Mouse (Mus musculus) hindlimb bud, embryonic 11.5 days (tissue): ENCODE results near the gene Chil1.

Experiments used
- DNase-seq: peaks from one replicate; pipeline ENCODE4 v3.0.0-alpha.2; 2012; ENCODE audit warnings: low read depth, low spot score; ENCODE audit errors: extremely low spot score

The Chil1 gene

DNA sequence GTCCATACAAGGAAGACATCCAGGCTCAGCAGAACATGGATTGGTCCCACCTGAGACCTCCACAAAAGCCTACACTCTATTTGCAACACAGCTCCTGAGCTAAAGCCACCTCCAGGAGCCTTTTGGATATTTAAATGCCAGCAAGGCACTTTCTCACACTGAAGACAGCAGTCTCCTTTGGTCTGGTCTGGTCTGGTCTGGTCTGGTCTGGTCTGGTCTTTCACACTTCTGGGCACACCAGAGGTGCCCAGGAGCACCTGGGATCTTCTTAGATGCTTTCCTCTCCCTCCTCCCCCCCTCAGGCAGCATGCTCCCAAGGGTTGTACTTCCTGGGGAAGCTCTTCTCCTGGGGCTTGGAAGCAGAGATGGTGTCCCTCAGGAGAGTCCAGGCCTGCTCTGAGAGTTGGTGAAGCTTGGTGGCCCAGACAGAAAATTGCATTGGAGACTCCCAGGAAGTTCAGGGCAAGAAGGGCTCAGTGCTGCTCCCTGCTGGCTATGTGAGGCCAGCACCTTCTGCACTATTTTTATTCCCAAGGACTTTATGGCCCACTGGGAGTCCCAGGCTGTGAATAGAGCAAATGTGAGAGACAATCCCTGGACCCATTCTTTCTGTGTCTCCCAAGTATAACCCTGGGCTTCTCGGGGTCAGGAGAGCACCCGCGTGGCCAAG lies 19.9 kb downstream of the Chil1 start:
- no peak for DNase-seq

DNA sequence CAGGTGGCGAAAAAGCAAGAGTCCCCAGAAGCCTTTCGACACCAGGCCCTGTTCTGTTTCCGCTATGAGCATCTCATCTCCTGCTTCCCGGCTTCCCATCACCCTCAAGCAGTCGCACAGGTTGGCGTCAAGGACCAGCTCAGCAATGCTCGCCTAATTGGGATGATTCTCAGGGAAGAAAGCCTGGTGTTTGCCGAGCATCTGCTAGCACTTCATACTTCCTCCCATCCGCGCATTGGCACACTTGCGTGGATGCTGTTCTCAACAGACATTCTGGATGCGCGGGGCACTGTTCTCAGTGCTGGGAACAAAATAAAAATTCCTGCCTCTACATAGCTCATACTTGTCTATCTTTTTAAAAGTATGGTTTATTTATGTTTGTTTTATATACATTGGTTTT lies 22.3 kb downstream of the Chil1 start:
- DNase-seq, result no peak

DNA sequence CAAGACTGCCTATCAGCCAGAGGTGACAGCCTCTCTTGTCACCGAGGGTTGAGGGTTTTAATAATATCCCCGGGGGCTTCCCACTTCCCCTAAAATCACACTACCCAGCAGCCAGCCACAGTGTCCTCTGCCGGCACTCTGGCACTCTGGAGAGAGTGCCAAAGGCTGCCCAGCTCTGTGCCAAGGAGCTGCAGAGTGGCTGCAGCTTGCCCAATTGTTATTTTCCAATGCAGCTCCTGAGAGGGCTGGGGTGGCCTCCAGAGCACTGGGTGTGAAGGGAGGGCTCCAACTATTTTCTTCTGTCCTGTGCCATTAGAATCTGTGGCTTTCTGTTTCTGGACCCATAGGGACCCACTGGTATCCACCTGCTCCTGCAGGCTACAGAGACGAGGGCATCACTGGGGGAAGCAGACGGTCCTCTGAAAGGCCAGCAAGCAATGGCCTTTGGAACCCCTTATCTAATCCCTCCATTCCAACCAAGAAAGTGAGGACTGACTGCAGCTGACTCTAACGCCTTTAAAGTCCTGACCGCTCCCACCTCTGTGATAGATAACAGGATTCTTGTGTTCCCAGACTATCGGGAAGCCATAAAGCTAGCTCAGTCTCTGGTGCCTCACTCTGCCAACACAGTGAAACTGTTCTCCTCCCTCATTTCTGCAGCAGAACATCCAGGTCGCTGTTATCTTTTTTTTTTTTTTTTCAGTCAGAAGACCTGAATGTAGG lies 23.5 kb downstream of the Chil1 start:
- no peak for DNase-seq

DNA sequence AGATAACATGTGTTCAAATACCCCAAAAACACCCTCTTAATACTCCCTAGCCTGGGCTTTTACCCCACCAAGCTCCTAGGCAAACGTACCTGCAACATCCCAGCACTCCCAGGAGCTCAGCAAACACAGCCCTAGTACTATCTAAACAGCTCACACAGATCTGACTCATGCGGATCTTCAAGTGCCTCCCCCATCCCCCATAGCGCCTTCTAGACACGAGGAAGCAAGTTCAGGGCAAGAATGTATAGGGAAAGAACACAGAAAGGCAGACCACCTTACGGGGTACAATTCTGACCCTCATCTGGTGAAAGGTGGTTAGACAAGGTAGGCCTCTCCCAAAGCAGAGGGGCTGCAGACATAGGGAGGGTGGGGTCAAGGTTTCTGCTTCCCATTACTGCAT lies 24.1 kb downstream of the Chil1 start:
- DNase-seq, result no peak

DNA sequence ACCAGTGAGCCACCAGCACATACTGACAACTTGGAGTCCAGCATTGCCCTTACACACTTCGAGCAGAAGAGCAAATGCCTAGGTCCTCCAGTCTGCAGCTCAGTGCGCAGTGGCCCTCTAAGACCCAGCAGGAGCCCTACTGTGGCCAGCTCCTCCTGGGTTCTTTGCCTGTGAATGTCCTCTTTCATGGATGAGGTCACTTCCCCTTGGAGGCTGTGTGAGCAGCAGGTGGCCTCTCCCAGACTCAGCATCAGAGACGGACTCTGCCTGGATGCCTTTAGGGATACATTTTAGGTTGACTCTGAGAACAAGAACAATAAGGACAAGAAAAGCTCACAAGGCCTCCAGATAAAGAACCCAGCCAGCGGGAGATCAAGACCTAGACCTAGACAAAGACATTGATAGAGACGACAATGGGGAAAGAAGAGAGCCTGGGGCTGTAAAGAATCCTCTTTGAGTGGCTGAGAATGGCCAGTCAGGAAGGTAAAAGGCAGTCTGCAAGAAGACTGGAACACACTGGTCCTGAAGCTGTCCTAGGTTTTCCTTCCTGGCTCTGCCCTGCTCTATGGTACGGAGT lies 28.3 kb downstream of the Chil1 start:
- no peak for DNase-seq

DNA sequence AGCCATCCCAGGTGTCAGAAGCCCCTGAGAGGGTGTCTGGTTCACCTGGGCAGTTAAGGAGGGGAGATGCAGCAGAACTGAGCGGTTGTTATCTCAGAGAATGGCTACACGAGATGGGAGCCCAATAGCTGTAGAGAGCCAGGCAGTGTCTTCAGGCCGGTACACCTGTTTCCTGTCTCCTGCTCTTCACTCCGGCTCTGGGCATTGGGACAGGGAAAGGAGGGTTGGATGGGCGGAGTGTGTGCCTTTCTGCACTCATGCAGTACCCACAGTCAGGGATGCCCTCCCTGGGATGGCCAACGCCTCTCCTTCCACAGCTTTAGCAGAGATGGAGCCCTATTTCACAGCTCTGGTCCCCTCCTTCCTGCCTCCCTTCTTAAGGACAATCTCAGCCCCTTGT lies 29.1 kb downstream of the Chil1 start:
- no peak for DNase-seq

DNA sequence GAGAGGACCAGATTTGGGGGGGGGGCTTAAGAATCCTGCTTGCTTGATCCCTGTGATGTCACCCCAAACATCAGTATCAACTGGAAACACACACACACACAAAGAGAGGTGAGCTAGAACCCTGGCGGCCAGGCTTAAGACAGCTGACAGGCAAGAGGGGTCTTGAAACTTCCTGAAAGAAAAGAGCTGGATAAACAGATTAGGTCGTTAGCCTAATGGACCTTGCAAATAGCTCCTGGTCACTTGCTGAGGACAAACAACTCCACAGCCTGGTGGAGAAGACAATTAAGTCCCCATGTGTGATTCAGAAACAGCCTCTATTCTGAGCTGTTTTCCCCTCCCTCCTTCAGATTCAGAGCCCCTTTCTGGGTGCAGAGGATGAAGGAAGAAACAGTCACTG lies 29.7 kb downstream of the Chil1 start:
- DNase-seq, result no peak

DNA sequence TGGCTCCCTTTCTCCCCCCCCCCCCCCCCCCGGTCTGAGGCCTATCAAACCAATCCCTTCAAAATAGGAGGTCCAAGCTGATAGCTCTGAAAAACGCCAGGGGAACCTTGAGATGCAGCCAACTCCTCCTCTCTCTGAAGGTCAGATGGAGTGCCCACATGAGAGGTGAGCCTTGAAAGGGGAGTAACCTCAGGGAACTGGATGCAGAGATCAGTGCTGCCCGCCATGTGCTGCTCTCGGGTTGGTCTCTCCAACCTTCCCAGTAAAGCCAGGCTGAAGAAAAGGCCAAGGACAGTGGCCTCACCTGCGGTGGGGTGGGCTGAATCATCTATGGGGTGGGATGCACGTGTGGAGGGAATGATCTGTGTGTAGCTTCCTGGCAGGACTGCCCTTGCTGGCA lies 30.4 kb downstream of the Chil1 start:
- no peak for DNase-seq

DNA sequence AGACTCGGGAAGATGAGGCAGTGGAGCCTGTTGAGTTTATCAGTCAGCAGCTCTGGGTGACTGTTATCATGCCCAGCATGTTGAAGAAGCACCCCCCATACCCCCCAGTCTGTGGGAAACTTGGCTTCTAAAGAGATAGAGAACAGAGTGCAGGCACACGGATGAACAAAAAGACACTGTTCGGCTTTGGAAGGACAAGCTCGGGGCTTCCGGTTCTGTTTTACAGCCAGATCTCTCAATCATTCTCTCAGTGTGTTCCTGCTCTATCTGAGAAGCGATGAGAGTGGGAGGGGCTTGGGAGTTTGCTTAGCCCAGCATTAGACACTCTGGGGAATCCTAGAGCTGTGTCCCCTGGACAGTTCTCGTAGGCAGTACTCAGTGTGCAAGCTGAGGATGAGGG lies 31.4 kb downstream of the Chil1 start:
- DNase-seq, result no peak

DNA sequence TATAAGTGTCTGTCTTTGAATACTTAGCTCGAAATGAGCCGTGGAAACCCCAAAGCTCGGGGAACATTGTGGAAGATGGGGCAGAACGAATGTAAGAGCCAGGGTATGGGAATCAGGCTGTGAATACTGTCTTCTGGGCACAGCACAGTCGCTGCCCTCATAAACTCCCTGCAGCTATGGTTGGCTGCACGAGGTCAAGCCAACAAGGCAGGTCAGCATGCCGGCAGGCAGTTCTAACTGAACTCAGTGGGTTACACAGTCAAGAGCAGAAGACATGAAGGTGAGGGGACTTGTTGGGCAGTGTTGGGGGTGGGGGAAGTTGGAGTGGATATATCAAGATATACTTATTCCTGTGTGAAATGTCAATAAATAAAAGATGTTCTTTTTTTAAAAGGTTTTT lies 33.1 kb downstream of the Chil1 start:
- DNase-seq, result no peak

DNA sequence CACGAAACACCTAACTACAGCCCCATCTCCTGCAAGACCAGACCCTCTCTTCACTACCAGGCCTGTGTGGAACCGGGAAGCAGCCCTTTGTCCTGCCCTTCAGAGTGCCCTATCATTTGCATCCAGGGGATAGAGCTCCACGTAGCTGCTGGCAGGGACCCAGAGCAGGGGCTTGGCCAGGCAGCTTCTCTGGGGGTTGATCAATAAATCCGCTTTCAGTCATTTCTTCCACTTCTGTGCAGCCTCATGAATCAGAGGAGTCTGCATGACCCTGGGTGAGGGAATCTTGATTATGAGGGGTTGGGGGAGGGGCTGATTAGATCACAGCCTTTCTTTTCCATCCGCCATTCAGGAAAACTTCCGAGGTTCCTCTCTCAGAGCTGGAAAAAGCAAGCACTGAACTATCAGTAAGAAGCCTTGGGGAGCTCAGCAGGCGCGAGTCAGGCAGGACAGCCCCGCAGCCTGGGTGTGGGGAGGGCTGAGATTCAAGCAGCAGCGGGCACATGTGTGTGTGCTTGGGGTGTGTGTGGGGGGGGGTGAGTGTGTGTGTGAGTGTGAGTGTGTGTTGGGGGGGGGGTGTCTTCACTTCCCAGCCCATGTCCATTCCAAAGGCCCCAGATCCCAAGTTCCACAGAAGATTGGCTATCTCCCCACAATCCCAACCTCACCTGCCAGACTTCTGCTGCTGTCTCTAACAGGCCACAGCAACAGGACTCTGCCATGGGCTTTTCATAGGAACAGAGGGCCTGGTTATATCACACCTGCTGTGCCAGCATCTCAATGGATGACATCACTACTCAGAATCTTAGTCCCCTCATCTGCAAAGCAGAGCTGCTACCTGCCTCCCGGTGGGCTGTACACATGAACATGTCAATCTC lies 34.0 kb downstream of the Chil1 start:
- no peak for DNase-seq

DNA sequence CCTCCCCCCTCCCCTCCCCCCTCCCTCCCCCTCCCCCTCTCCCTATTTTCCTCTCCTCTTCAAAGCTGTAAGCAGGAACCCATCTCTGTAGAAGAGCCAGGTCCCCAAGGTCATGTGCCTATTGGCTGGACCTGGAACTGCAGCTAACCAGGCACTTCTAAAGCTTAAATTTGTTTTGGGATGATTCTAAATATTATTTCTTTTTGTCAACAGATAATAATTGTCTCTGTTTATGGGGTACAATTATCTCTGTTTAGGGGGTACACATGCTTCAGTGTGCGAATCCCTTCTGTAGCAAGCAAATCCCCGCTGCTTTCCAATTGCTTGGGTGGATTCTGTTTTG lies 34.6 kb downstream of the Chil1 start:
- no peak for DNase-seq

DNA sequence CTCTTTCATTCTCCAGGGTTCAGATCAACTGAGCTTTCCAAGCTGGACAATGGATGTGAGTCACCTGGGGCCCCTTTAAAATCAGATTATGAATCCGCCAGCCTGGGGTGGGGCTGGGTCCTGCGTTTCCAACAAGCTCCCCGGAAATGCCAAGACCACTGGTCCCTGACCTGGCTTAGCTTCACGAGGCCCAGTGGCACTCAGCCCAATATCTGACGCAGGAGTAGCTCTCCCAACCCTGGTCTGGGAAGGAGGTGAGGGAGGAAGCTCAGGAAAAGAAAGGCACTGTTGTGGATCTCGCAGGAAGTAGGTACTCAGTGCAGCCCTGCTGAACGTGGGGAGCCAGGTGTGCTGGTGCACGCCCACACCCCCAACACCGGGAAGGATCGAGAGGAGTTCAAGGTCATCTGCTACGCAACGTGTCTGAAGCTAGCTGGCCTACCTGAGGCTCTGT lies 35.1 kb downstream of the Chil1 start:
- DNase-seq, result no peak

DNA sequence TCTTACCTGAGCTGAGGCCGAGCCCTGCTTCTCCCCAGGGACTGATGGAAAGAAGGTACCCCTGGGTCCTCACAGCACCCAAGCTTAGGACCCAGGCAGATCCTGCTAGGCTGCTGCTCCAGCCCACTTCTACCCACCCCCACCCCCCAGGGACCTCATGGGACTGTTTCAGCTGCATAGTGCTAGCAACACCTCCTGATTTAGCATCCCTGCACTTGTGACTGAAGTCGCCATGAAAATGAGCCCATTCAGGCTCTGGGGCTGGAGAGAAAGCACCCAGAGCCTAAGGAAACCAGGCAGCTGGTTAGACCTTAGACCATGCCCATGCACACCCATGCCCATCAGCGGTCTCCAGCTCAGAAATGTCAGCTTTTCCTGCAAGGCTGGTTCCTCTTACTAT lies 36.0 kb downstream of the Chil1 start:
- no peak for DNase-seq

DNA sequence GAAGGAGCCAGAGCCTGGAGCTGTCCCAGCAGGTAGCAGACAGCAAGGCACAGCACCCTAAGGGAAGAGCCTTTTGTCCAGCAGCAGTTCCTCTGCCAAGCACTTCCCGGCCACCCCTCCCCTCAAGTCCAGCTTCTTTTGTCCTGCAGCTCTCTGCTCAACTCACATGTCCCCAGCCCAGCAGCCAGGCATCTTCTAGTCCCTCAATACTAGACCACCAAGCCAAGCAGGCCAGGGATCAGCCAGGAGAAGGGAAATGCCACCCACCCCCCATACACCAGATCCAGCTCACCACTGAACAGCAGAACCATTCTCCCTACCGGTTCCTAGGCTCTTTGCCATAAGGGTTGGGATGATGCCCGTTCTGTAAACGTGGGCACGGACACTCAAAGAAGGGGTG lies 37.6 kb downstream of the Chil1 start:
- no peak for DNase-seq

DNA sequence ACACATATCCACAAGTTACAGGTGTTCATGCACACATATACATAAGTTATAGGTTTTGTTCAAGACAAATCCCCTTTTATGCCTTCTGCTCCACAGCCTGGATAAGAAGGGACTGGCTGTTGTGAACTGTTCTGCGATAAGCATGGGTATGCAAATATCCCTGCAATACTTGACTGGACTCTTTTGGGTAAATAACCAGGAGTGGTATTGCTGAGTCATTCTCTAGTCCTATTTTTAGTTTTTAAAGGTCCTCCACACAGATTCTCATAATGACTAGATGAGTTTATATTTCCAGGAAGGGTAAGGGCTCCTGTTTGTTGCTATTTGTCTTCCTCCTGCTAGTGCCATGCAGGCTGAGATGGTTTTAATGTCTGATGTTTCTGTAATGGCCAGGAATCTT lies 39.2 kb downstream of the Chil1 start:
- DNase-seq, result no peak

DNA sequence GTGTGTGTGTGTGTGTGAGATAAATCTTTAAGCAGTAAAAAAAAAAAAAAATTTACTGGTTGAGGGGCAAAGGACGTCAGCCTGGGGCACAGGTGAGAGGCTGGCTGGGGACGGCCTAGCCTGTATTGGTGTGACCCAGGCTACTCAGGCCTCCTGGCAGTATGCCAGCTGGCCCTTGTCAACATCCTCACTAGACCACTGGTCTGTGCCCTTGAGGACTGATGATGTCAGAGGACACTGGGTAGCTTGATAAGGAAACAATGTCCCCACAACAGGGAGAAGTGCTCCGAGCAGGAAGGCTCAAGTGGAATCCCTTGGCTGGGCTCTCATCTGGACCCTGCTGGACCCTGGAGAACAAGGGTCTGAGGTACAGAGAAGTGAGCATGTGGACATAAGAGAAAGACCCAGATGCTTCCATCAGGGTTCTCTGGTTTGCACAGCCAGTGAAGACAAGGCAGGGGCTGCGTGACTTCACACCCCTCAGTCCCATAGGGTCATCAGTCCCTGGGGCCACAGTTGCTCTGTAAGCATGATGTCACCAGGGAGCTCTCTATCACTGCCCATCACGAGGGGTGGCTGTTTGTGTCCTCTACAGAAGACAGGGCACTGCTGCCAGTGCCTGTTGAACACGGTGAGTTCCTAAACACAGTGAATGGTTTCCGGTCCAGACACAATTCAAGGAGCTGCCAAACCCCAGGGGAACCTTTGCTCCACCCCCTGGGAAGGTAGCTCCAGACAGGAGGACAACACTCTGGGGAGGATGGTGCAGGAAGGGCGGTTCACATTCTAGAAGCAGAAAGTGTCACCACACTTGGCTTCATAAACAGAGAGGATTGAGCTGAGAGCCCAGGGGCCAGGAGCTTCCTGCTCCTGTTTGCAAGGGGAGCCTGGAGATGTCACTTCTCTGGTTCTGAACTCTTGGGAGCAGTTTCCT lies 40.4 kb downstream of the Chil1 start:
- DNase-seq, result no peak

DNA sequence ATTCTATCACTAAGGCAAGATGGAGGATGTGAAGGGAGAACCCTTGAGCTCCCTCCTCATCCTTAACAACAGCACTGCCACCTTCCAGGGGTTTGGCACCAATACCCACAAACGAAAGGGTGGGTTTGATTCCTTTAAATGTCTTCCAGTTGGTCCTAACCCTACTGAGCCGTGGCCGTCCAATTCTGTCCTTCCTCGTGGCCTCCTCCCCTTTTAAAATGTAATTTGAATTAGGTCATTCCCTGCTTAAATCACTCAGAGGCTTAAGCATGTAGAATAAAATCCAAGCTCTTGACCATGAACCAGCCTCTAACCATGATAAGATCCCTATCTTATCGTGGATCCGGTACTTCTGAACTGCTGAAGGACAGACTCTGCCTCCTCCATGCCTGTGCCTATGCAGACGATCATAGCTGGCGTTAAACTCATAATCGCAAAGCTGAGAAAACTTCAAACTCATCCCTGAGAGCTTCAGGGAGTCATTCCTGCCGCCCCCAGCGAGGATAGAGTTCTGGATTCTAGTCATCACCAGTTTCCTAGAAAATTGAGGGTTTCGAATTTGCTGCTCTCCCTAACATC lies 42.8 kb downstream of the Chil1 start:
- DNase-seq, result no peak

DNA sequence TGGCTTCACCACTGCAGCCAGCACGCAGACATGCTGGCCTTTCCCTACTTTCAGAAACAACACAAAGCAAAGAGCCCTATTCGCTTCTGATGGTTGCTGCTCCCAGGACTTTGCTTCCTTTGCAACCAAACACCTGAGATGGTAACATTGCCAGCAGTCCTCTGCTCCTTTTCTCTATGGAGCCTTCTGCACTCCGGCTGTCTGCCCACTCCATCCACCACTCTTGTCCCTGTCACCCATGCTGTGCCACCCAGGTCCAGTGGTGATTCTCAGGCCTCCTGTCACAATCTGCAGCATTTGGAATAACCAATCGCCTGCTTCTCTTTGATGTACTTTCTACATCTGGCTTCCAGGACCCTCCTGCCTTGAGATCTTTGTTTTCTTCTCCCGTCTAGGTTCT lies 43.4 kb downstream of the Chil1 start:
- DNase-seq, result no peak

DNA sequence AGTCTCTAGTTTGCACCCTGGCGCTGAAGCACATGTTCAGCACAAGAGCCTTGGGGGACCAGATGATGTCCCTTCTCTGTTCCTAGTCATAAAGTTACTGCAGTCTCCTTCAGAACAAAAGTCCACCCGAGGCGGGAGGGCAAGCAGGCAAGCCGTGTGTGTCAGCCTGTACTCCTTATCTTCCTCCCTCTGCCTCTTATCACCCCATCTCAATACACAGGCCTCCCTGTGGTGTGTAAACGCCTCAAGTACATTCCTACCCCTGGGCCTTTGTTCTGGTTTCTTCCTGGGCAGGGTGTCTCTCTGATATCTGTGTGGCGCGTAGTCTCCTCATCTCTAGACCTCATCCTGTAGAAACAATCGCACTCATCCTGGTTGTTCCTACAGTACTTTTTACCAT lies 44.8 kb downstream of the Chil1 start:
- DNase-seq, result no peak
